Mouse (Mus musculus): ENCODE measurements at regions not wholly inside any gene's neighbourhood (a gene's known extent, or its start where the extent isn't known, plus 50 kb on each side); places are given as distances from the start of the nearest gene placed in this dataset.

DNA sequence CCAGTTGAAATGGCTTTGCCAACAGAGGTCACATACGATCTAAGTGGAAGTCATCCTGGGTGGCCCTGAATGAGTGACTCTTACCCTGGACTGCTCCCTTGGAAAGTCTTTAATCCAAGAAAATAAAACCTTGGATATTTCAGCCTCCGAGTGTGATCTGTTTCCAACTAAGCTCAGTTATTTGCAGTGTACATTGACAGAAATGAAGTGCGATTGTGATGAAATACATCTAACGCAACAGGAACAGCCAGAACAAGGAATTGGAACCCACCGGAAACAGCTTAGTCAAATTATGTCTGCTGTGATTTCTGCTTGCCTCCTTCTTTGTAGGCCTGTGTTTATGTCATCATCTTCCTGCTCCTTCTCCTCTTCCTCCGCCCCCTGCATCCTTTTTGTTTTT, 143.7 kb downstream of the Gm5426 start:
- TF ChIP-seq CTCF (conservative IDR thresholded peaks at IDR 0.05; ENCODE audit: low read length) = no peak
- TF ChIP-seq POU5F1 (IDR thresholded peaks at IDR 0.05; ENCODE audit: borderline replicate concordance, low read length) = no peak
- TF ChIP-seq NANOG (IDR thresholded peaks at IDR 0.05; ENCODE audit: borderline replicate concordance, low read length) = no peak
